Mouse (Mus musculus) hindbrain, embryonic 13.5 days (tissue): ENCODE measurements around the gene Fermt3. TPM values are rescaled to one million over a fixed set of nuclear protein-coding genes. Genes with fewer than 3 reads are reported as not detected.

Source experiments
- ATAC-seq: fragments of 200-750 bp; cut with Nextera tagmentation; 2 replicates; pipeline ENCODE4 v1.8.0; 2017; ENCODE audit warnings: moderate TSS enrichment; ENCODE audit not compliant: low FRiP score
- H3K27ac ChIP-seq: fragments of 300-500 bp; sonication (generic); 2 replicates; pipeline ENCODE4 v1.5.1; 2015; ENCODE audit warnings: inconsistent platforms, mild to moderate bottlenecking, moderate library complexity
- H3K27me3 ChIP-seq: fragments of 300-500 bp; sonication (generic); 2 replicates; pipeline ENCODE4 v1.6.1; 2015; ENCODE audit warnings: mild to moderate bottlenecking, inconsistent platforms
- H3K36me3 ChIP-seq: fragments of 300-500 bp; sonication (generic); 2 replicates; pipeline ENCODE4 v1.6.1; 2015; ENCODE audit warnings: mild to moderate bottlenecking, inconsistent platforms
- H3K4me1 ChIP-seq: fragments of 300-500 bp; sonication (generic); replicated peaks from 2 replicates; pipeline ENCODE4 v1.6.1; 2015; ENCODE audit warnings: inconsistent platforms
- H3K4me2 ChIP-seq: fragments of 300-500 bp; sonication (generic); 2 replicates; pipeline ENCODE4 v1.6.1; 2015; ENCODE audit warnings: inconsistent platforms, mild to moderate bottlenecking, moderate library complexity
- H3K4me3 ChIP-seq: fragments of 300-500 bp; sonication (generic); 2 replicates; pipeline ENCODE4 v1.5.1; 2015; ENCODE audit warnings: mild to moderate bottlenecking, inconsistent platforms
- H3K9ac ChIP-seq: fragments of 300-500 bp; sonication (generic); 2 replicates; pipeline ENCODE4 v1.6.1; 2015; ENCODE audit warnings: mild to moderate bottlenecking, inconsistent platforms
- H3K9me3 ChIP-seq: fragments of 300-500 bp; sonication (generic); 2 replicates; pipeline ENCODE4 v1.6.1; 2016; ENCODE audit warnings: inconsistent platforms
- WGBS: fragments of 180-500 bp; shearing (Covaris S2); methylation state at CpG from one replicate; pipeline ENCODE4 v1.1.7; 2015; 5-methylcytosine and 5-hydroxymethylcytosine counted together
- polyA plus RNA-seq: library from polyadenylated mRNA; unstranded; fragments of >200 nt; fragmentation: Nextera tagmentation; extraction: Ambion mirVana; gene quantifications from 2 replicates; pipeline ENCODE4 v1.2.1, GENCODE M21; 2015

Fermt3 gene
- polyA plus RNA-seq, 1 experiment from 2014 or later = 5.6 TPM

- Histone ChIP-seq H3K9me3 (no peaks in the 10 kb centered on the region), H3K36me3 (peaks cover 20% of the 10 kb centered on the region), H3K4me2 (peak overlapping the region; percentile 95), H3K9ac (peak overlapping the region; percentile 85), H3K4me3 (peak overlapping the region; percentile 68), H3K27ac (peak overlapping the region; percentile 96), H3K27me3 (peaks cover 29% of the 10 kb centered on the region), H3K4me1 (peaks cover 59% of the 10 kb centered on the region)
- ATAC-seq = no peak
- 45% methylated on average over 12 of the region's 12 CpGs for WGBS
Measured at GRCm38 (mm10) chr19:6973581-6974190, 45.6 kb downstream of the Fermt3 start.

- H3K9me3 ChIP-seq = no peaks in the 10 kb centered on the region
- no peak overlapping the region for H3K27ac ChIP-seq
- no peak overlapping the region for H3K4me3 ChIP-seq
- H3K27me3 ChIP-seq = peaks cover 39% of the 10 kb centered on the region
- 82% methylated on average over 13 of the region's 13 CpGs for WGBS
- ATAC-seq = no peak
- no peak overlapping the region for H3K4me2 ChIP-seq
- H3K9ac ChIP-seq = no peak overlapping the region
- H3K36me3 ChIP-seq = peaks cover 7% of the 10 kb centered on the region
- peaks cover 51% of the 10 kb centered on the region for H3K4me1 ChIP-seq
Measured at GRCm38 (mm10) chr19:6972247-6972917, 46.9 kb downstream of the Fermt3 start.

DNA sequence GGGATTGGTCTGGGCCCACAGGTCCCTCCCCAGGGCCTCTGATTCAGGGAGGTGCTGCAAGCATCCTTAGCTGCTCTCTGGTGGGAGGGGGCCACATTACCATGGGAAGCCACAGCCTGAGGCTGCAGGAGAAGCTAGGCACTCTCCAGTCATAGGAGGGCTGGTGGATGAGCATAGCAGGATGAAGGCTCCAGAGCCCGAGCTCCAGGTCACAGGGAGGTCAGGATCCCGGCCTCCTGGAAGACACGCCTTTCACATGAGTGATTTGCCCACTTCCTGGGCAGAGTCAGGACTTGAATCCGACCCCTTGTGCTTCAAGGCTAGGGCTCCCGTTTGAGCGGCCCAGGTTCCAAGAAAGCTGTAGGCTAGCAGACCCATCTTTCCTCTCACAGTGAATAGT, 47.6 kb downstream of the Fermt3 start:
- Histone ChIP-seq H3K9me3 (no peaks in the 10 kb centered on the region), H3K4me1 (peaks cover 44% of the 10 kb centered on the region), H3K4me3 (no peak overlapping the region), H3K4me2 (no peak overlapping the region), H3K9ac (peak overlapping the region; percentile 19; the same call in 1 of the 2 replicates), H3K27ac (no peak overlapping the region), H3K36me3 (peaks cover 1% of the 10 kb centered on the region; the same call in 1 of the 2 replicates), H3K27me3 (peaks cover 39% of the 10 kb centered on the region)
- no peak for ATAC-seq
- WGBS = 40% methylated on average over 6 of the region's 6 CpGs

DNA sequence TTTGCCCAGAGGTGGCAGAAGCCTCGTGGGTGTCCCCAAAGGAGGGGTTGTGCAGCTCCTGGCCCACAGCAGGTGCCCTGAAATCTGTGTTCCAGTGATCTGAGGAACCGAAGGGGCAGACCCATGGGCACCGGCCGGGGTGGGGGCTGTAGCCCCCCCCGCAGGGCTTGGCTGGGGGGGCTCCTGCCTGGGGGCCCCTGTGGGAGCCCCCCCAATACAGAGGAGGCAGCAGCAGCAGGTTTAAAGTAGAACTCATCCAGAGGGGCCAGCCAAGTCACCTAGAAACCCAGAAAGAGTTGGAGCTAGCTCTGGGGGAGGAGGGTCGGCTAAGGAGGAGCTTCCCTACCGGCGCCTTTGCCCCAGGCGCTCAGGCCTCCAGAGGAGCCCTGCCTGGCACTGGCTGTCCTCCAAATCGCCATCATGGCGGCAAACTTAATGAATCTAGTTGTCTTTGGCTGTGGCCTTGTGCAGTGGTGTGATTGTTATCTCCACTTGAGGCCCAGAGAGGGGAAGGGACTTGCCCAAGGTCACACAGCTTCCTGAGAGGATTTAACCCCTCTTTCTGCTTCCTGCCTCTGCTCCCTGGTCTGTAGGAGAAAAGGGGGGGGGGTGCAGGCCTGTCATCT, 48.7 kb downstream of the Fermt3 start:
- Histone ChIP-seq H3K4me2 (peak overlapping the region; percentile 48), H3K36me3 (no peaks in the 10 kb centered on the region), H3K4me3 (peak overlapping the region; percentile 41; the same call in 1 of the 2 replicates), H3K4me1 (peaks cover 33% of the 10 kb centered on the region), H3K27ac (peak overlapping the region; percentile 30), H3K9ac (0 out of 2 replicates have a peak overlapping the region, but pooled peaks have one; percentile 36), H3K27me3 (peaks cover 39% of the 10 kb centered on the region), H3K9me3 (no peaks in the 10 kb centered on the region)
- no peak for ATAC-seq
- 21% methylated on average over 11 of the region's 11 CpGs for WGBS

- Histone ChIP-seq H3K9me3 (no peaks in the 10 kb centered on the region), H3K9ac (peak overlapping the region; percentile 64), H3K4me2 (peak overlapping the region; percentile 48), H3K4me3 (peak overlapping the region; percentile 41), H3K27ac (no peak overlapping the region), H3K36me3 (no peaks in the 10 kb centered on the region), H3K27me3 (peaks cover 39% of the 10 kb centered on the region), H3K4me1 (peaks cover 33% of the 10 kb centered on the region)
- ATAC-seq = 0 out of 2 replicates have a peak, but pooled peaks have one; percentile 0
- WGBS = 1% methylated on average over 36 of the region's 55 CpGs
Measured at GRCm38 (mm10) chr19:6969665-6970381, 49.4 kb downstream of the Fermt3 start.

- peak overlapping the region; percentile 64 for H3K9ac ChIP-seq
- no peaks in the 10 kb centered on the region for H3K9me3 ChIP-seq
- peak overlapping the region; percentile 48 for H3K4me2 ChIP-seq
- ATAC-seq = peak; percentile 11; the same call in 1 of the 2 replicates
- peaks cover 39% of the 10 kb centered on the region for H3K27me3 ChIP-seq
- H3K4me3 ChIP-seq = peak overlapping the region; percentile 41
- H3K36me3 ChIP-seq = no peaks in the 10 kb centered on the region
- no peak overlapping the region for H3K27ac ChIP-seq
- WGBS = 2% methylated on average over 17 of the region's 20 CpGs
- peaks cover 33% of the 10 kb centered on the region for H3K4me1 ChIP-seq
Measured at GRCm38 (mm10) chr19:6969291-6969664, 50.0 kb downstream of the Fermt3 start.

- Histone ChIP-seq H3K9ac (peak overlapping the region; percentile 64; the same call in 1 of the 2 replicates), H3K27me3 (peaks cover 39% of the 10 kb centered on the region), H3K36me3 (no peaks in the 10 kb centered on the region), H3K4me3 (peak overlapping the region; percentile 41), H3K9me3 (no peaks in the 10 kb centered on the region), H3K27ac (no peak overlapping the region), H3K4me1 (peaks cover 28% of the 10 kb centered on the region), H3K4me2 (peak overlapping the region; percentile 48)
- WGBS = 16% methylated on average over 15 of the region's 15 CpGs
- no peak for ATAC-seq
Measured at GRCm38 (mm10) chr19:6968491-6969271, 50.6 kb downstream of the Fermt3 start.

DNA sequence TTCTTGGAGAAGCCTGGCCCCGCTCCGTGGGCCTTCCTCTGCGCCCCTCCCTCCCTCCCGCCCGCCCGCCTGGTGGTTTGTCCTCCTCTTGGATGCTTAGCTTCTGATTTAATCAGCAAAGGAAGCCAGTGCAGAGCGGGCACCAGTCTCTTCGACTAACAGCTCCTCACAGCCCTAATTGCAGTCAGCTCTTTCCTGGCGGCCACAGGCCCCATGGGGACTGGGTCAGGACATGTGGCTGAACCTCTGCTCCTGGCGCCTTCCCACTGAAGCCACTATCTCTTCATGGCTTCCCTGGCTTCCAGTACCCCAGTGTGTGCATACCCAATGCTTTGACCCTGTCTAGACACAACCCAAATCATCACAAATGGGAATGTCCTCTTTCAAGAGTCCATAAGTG, 62.8 kb downstream of the Fermt3 start:
- Histone ChIP-seq H3K27ac (no peak overlapping the region), H3K4me1 (peaks cover 16% of the 10 kb centered on the region), H3K4me3 (no peak overlapping the region), H3K4me2 (no peak overlapping the region), H3K36me3 (peaks cover 53% of the 10 kb centered on the region), H3K9ac (no peak overlapping the region), H3K9me3 (no peaks in the 10 kb centered on the region), H3K27me3 (no peaks in the 10 kb centered on the region)
- no peak for ATAC-seq
- 63% methylated on average over 10 of the region's 10 CpGs for WGBS

- peak overlapping the region; percentile 35; the same call in 1 of the 2 replicates for H3K9ac ChIP-seq
Measured at GRCm38 (mm10) chr19:6955424-6955823, 63.8 kb downstream of the Fermt3 start.

DNA sequence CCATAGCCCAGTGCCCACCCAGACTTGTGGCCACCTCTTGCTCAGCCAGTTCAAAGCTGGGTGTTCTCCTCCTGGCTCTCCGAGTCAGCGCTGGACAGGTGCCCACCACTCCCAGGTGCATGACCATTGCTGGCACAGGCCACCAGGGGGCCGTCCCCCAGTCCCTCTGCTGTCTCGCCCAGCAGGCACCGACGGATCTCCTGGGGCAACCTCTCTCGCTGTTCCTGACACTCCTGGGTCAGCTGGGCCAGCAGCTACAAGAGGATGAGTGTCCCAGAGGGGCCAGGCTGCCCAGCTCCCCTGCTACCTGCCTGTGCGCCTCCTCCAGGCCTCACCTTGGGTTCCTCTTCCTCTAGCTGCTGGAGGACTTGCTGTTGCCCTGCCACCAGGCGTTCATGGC, 65.2 kb downstream of the Fermt3 start:
- WGBS = 44% methylated on average over 9 of the region's 9 CpGs
- ATAC-seq = no peak
- peaks cover 44% of the 10 kb centered on the region for H3K36me3 ChIP-seq
- H3K9me3 ChIP-seq = no peaks in the 10 kb centered on the region
- no peak overlapping the region for H3K4me3 ChIP-seq
- no peak overlapping the region for H3K4me2 ChIP-seq
- H3K27me3 ChIP-seq = no peaks in the 10 kb centered on the region
- H3K27ac ChIP-seq = no peak overlapping the region
- H3K9ac ChIP-seq = peak overlapping the region; percentile 31; the same call in 1 of the 2 replicates
- H3K4me1 ChIP-seq = peaks cover 26% of the 10 kb centered on the region

More at GRCm38 (mm10) chr19:6955424-6955823, 63.8 kb downstream of the Fermt3 start:
- 84% methylated on average over 7 of the region's 7 CpGs for WGBS
- no peak overlapping the region for H3K27ac ChIP-seq
- no peak for ATAC-seq
- no peaks in the 10 kb centered on the region for H3K27me3 ChIP-seq
- peaks cover 16% of the 10 kb centered on the region for H3K4me1 ChIP-seq
- H3K4me3 ChIP-seq = no peak overlapping the region
- H3K9me3 ChIP-seq = no peaks in the 10 kb centered on the region
- H3K36me3 ChIP-seq = peaks cover 50% of the 10 kb centered on the region
- H3K4me2 ChIP-seq = no peak overlapping the region

- H3K9me3 ChIP-seq = no peaks in the 10 kb centered on the region
- H3K4me1 ChIP-seq = peaks cover 26% of the 10 kb centered on the region
- peak overlapping the region; percentile 98 for H3K4me2 ChIP-seq
- ATAC-seq = no peak
- H3K9ac ChIP-seq = peak overlapping the region; percentile 80
- peaks cover 36% of the 10 kb centered on the region for H3K36me3 ChIP-seq
- H3K27ac ChIP-seq = peak overlapping the region; percentile 96
- H3K4me3 ChIP-seq = peak overlapping the region; percentile 59
- H3K27me3 ChIP-seq = no peaks in the 10 kb centered on the region
- WGBS = 41% methylated on average over 3 of the region's 3 CpGs
Measured at GRCm38 (mm10) chr19:6952712-6953037, 66.6 kb downstream of the Fermt3 start.
